Mouse (Mus musculus): ENCODE measurements around the gene Trim37.
"Not testable (repeated sequence)": the region's sequence is repeated elsewhere in the genome, so short reads cannot be mapped to it uniquely, and the experiment has no call there.

The Trim37 gene

DNA sequence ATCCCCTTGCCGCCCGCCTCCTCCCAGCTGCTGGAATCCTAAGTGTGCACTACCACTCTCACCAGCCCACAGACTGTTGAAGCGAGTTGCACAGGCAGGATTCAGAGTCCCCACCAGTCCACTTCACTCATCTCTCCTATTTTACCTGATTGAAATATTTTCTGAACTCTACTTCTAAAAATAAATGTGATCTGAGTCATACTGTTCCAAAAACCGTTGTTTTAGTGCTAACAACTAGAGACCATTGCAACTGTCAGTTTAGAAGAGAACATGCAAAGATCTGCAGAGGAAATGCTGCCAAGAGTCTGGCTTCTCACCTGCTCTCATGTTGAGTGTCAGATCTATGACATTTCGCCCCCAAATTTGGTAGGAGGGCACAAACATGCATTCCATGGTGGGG, 106.5 kb downstream of the Trim37 start:
- DNase-seq (ENCODE audit: low spot score), result no peak

DNA sequence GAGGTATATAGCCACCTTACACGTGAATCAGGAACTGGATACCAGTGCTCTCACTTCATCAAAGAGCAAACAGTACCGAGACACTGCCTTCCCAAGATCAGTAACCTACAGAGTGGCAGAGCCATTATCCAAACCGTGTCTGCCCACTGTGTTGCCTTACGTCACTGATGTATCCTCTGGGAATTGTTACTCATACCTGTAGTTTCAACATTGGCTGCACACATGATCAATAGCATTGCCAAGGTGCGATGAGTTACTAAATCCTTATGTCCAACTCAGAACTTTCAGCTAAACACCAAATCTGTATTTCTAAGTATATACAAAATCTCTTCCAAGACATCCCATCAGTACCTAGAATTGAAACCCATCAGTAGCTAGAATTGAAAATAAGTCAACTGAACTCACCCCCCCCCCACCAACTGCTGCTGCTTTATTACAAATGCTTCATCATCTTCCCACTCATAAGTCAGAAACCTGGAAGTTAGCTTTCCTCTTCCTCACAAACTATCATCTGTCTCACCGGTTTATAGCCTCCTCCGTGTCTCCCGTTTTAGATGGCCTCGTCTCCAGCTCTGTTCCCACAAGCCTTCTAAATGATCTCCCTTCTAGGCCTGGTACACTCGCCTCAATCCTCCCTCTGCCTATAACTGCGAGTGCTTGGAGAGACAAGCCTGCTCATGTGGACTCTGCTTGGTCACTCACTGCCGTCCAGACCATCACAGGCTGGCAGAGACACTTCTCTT, 108.0 kb downstream of the Trim37 start:
- no peak for DNase-seq (ENCODE audit: low spot score)

DNA sequence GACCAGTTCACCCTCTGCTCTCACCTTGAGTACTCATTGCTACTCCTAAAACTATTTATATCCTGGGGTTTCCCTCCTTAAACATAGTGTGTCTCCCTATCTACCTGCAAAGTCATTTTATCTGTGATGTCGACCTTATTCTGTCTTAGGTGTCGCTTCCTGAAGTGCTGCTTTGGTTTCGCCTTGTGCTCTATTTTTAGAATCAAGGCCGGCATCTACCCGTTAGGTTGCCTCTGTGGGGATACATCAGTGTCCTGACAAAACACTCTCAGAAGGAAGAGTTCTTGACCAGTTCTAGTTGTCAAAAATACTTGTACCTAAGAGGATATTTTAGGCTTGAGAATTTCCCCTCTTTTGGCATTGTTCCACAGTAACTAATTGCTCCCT, 108.6 kb downstream of the Trim37 start:
- no peak for DNase-seq (ENCODE audit: low spot score)

DNA sequence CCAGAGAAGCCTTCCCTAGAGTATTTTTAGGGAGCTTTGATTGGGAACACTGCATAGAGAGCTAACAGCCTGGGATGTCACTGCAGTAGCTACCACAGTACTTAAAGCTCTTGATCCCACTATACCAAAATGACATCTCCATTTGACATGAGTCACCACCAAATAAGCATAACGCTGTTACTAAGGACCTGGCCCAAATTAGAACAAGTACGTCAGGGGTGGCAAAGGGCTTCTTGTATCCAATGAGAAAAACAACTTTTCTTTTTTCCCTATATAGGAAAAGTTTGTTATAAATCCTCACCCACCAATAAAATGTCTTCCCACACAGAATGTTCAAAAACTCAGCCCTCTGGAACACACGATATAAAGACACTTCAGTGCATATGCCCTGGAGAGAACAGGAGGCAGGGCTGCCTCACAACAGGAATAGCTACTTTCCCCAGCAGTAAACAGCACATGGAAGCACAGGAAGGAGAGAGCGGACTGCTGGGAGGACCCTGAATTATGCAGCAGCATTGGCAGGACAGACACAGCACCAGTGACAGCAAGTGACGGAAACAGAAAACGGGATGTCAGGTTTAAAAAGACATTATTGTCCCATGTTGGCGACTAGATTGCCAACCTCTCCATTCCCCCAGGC, 112.1 kb downstream of the Trim37 start:
- DNase-seq (ENCODE audit: low spot score), result no peak

DNA sequence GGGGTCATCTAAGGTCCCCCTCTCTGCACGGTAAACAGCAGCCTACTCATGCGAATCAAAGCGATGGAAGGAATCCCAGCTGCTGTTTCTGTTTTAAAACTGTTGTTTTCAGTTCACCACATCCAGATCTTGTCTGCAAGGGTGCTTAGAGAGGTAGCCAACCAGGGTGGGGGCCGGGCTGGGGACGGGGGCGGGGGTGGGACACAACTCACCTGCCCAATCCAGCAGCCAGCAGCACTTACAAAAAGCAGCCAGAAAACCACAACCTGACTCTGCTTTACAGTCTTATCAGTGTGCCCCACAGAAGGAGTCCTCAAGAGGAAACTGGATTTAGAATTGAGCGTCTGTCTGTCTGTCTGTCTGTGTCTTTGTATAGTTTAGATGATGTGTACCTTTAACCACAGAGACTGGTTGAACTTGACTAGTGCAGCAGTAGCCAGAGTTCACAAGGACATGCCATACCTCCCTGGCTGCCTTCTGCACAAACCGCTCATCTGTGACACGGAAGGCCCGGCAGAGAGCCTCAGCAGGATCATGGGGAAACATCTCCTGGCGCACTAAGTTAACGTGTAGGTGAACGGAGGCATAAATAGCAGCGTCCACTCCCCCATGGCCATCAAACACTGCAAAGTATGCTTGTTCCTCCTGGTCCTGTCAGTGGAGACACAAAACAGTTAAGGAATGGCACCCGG, 113.4 kb downstream of the Trim37 start:
- no peak for DNase-seq (ENCODE audit: low spot score)

DNA sequence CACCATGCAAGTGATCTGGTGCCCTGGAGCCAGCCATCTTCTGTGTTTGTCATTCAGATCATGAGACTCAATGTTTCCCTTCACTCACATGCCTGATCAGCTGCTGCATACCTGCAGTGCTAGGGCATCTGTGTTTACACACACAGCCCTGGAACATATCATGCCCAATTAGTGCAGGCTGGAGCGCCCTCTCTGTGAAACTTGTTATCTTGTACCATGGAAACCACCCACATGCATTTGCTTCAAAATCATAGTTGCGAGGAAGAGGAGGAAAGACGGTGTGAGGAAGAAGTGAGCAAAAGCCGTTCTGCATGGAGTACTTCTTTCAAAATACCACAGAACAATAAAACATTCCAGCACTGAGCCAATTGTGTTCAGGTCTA, 113.9 kb downstream of the Trim37 start:
- no peak for DNase-seq (ENCODE audit: low spot score)

DNA sequence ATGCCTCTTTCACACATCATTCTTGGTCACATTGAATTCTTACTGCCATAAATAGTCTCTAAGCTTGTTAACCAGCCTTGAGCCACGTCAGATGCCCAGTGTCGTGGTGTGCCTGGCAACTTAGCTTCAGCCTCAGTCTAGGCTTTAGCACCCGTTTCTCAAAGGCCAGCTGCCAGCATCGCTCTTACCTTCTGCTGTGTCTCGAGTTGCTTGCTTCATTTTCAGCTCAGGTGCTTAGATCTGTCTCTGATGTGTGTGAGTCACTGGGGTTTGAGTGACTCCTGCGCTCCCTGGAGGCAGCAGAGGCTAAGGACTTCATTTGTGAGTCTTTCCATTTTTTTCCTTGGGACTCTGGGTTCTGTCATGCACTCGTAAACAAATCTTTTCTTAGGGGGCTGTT, 114.4 kb downstream of the Trim37 start:
- no peak for DNase-seq (ENCODE audit: low spot score)

DNA sequence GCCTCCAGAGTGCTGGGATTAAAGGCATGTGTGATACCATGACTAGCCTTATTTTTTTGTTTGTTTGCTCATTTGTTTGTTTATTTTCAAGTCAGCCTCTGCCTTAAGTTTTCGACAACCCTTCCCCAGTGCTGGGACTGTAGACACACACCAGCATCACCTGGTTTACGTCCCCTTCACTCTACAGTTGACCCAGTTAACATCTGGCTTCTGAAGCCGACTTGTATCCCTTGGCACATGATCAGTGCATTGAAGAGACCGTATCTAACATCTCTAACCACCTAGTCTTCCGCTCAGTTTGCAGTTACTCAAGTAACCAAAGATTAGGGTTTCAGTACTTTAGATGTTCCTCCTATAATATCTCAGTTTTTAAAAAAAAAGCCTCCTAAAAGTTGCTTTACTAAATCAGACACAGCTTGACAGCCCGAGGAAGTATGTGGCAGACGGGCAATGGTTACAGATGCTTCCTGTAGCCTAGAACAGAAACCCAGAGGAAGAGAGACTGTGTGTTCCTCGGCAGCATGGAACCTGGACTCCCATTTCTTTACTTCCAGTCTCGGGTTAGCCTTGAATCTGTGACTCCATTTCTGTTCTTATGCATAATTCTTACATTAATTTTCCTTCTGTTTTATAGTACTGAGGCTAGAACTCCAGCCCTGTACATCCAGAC, 118.4 kb downstream of the Trim37 start:
- no peak for DNase-seq (ENCODE audit: low spot score)

DNA sequence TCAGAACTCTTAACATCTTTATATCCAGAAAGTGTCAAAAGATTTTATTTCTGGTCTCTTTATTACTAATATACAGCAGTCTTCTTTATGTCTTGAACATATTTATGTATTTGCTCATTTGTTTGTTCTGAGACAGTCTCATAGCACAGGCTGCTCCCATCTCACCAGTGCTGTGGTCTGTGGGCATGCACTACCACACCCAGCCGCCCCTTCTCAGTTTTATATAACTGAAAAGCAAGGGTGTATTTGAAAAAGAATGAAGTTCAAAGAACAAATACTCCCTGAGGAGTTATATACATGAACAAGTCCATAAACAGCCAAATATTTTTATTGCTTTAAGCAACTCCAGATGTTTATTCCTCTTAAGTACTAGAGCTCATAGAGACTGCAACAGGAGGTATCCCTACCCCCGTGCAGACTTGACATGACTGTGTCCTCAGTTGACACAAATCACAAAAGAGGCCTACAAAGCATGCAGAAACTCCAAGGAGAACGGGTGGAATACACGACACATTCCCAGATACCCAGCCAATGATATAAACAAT, 119.3 kb downstream of the Trim37 start:
- DNase-seq (ENCODE audit: low spot score), result no peak

DNA sequence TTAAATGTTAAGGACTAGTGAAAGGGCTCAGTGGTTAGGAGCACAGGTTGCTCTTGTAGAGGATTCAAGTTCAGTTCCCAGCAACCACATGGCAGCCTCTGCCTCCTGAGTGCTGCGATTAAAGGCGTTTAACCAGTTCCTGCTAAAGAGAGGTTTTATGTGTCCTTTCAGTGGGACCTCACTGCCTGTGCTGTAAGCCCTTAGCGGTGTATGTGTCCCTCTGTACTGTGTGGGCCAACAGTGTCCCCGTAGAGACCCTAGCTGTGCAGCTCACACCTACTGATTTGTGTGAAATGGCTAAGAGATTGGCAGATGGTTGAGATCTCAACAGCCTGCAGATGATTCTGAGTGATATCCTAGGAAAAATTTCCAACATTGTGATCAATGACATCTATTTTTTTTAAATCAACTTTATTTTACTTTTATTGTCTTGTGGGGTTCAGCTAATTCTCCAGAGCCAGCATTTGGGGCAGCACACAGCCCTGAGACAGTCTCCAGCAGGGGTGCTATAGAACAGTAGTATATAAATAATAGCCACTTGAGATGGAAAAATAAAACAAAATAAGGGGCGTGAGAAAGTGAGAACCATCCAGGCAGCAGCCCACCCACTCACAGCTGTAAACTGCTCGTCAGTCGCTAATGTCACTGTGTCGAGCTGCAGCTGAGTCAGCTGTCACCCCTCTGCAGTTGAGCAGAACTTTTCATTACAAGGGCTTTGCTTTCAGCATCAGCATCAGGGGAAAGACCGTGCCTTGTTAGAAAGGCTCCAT, 120.0 kb downstream of the Trim37 start:
- no peak for DNase-seq (ENCODE audit: low spot score)

DNA sequence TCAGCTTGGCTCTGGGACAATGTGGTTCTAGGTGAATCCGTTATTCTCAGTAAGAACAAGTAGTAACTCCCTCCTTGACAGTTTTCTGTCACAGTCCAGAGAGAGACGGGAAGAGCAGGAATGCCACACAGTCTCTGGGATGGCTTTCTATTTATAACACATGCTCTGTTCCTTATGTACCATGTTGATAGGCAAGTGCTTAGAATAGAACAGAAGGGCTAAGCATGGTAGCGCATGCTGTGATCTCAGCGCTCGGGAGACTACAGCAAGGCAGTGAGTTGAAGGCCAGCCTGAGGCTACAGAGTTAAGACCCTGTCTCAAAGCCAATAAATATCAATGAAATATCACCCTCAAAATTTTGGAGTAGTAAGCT, 120.6 kb downstream of the Trim37 start:
- no peak for DNase-seq (ENCODE audit: low spot score)

DNA sequence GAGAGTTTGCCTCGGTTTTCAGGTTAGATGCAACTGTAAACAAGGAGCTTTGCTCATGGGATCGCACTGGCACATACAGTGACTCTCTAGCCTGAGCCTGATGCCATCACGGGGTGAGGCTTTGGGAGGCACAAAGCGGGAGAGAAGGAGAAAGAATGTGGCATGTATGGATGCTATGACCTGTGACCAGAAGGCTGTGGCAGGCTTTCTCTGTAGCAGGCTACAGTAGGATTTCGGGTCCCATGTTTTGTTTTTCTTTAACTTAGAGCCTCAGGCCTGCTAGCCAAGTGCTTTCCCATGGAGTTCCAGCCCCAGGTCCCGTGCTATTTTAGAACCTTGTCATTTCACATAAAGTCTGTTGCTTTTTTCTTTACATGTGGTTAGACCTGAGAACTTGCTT, 123.3 kb downstream of the Trim37 start:
- no peak for DNase-seq (ENCODE audit: low spot score)

DNA sequence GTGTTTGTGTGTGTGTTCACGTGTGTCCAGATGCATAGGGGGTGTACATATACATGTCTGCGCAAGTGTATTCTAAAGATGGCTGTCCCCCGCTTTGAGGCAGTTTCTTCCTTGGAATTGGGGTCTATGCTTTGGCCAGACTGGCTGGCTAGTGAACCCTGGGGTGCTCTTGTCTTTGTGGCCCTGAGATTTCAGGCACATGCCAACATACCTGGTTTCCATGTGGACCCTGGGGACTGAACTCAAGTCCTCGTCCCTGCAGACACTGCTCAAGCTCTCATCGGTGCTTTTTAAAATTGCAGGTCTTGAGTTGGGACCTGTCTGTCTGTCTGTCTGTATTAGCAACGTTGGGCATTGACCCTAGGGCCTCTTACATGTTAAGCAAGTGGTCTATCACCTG, 126.4 kb downstream of the Trim37 start:
- no peak for DNase-seq (ENCODE audit: low spot score)

DNA sequence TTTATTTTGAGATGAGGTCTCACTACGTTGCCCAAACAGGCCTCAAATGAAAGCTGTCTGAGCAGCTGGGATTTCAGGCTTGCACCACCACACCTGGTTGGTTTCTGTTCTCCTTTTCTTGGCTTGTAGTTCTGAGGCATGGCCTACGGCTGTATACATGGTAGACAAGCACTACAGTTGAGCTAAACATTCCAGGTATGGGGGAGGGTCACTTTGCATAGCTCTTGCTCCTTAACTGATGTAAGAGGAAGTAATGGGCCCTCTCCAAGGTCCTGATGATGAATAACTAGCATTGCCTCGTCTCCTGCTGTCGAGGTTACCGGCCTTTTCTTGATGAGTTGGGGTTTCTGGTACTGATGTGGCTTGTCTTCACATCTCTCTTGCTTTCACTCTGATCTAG, 127.3 kb downstream of the Trim37 start:
- DNase-seq (ENCODE audit: low spot score), result peak; percentile 26

DNA sequence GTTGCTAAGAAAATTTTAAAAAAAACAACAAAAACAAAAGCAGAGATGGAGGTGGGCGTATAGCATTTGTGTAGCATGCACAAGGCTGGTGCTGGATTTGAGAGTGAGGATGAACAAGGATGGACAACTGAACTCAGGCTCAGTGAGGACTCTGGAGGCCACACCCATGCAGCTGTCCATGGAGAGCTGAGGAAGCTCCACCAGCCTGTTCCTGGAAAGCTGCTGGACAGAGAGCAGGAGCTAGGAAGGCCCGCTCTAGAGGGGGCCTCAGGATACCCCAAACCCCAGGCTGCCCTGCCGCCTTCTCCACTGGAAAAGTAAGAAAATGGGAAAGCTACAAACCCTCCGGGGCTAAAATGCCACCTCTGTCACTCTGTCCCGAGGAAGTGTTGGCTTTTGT, 130.4 kb downstream of the Trim37 start:
- no peak for DNase-seq (ENCODE audit: low spot score)

DNA sequence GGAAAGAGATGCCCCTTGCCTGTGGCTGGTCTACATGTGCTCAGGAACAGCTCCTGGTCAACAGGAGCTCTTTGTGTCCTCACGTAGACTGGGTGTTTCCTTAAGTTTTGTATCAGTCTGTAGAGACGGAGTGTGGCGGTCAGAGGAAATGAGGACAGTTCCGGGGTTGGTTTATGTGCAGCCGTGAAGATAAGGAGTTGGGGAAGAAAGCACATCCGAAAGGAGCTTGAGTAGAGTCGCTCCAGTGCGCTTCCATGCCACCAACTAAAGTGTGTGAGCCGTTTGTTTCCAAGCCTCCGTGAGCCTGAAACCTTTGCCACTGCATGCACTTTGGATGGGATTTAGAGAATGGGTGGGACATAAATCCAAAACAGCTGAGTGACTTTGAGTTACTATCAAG, 132.9 kb downstream of the Trim37 start:
- no peak for DNase-seq (ENCODE audit: low spot score)

DNA sequence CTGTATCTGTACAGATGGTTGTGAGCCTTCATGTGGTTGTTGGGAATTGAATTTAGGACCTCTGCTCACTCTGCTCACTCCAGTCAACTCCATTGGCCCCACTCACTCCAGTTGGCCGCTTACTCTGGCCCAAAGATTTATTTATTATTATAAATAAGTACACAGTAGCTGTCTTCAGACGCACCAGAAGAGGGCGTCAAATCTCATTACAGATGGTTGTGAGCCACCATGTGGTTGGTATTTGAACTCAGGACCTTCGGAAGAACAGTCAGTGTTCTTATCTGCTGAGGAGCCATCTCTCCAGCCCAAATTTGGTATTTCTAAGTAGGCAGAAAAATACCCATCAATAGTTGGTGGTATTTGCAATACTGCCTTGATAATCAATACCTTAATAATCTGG, 134.8 kb downstream of the Trim37 start:
- DNase-seq (ENCODE audit: low spot score), result not testable (repeated sequence)

DNA sequence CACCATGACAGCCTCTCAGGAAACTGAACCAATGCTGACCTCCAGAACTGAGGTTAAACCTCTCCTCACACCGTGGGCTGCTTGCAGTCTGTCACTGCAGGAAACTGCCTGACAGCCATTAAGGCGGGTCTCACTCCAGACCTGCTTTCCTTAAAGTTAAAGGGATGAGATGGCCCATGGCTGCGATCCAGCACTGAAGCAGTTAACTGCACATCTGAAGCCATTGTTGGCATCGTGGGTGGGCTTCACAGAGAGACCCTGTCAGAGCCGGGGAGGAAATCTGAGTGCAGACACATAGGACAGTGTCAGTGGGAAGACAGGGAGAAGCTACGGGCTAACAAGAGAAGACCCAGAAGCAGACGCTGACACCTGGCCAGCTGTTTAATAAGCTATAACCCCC, 137.1 kb downstream of the Trim37 start:
- DNase-seq (ENCODE audit: low spot score), result no peak

DNA sequence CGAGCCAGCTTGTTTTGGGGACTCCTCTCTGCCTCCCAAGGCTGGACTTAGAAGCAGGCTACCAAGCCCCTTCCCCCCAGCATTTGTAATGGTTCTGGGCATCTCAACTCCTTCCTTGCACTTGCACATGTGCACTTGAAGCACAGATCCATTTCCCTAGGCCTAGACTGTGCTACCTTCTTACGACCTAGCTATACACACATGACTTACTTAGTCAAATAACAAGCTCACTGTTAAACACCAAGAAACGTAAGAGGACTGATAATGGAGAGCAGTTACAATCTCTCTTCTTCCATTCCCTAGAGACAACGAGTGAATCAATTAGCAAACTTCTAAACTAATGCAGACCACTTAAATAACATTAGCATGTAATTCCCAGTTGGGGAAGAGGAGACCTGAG, 139.4 kb downstream of the Trim37 start:
- no peak for DNase-seq (ENCODE audit: low spot score)

DNA sequence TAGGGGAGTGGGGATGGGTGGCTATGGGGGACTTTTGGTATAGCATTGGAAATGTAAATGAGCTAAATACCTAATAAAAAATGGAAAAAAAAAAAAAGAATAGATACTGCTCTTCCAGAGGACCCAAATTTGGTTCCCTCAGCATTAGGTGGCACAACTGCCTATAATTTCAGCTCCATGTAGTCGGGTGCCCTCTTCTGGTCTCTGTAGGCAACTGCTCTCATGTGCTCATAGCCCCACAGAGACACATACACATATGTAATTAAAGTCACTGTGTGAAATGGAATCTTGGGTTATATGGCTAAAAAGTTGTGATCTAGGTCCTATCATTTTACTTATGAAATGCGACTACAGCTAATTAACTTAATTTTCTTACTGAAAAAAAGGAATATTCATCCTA, 141.9 kb downstream of the Trim37 start:
- no peak for DNase-seq (ENCODE audit: low spot score)

All from adipocyte (in vitro differentiated cells).